Mouse (Mus musculus) intestine, embryonic 15.5 days (tissue): Measurements from ENCODE around the gene Arhgap5. TPM values are rescaled to one million over a fixed set of nuclear protein-coding genes. Genes with fewer than 3 reads are reported as not detected.
A peak's percentile ranks its signal among the peaks of the same experiment; 100 is the strongest.

ENCODE experiments used
- ATAC-seq: fragments of 200-750 bp; cut with Nextera tagmentation; 2 replicates; pipeline ENCODE4 v1.8.0; 2017; ENCODE audit warnings: moderate TSS enrichment, moderate library complexity
- H3K27ac ChIP-seq: fragments of 300-500 bp; sonication (generic); 2 replicates; pipeline ENCODE4 v1.5.1; 2015; ENCODE audit warnings: mild to moderate bottlenecking, inconsistent platforms
- H3K27me3 ChIP-seq: fragments of 300-500 bp; sonication (generic); replicated peaks from 2 replicates; pipeline ENCODE4 v1.6.1; 2015; ENCODE audit warnings: inconsistent platforms
- H3K36me3 ChIP-seq: fragments of 300-500 bp; sonication (generic); 2 replicates; pipeline ENCODE4 v1.6.1; 2015; ENCODE audit warnings: inconsistent platforms
- H3K4me1 ChIP-seq: fragments of 300-500 bp; sonication (generic); replicated peaks from 2 replicates; pipeline ENCODE4 v1.6.1; 2015; ENCODE audit warnings: inconsistent platforms
- H3K4me2 ChIP-seq: fragments of 300-500 bp; sonication (generic); replicated peaks from 2 replicates; pipeline ENCODE4 v1.6.1; 2015; ENCODE audit warnings: mild to moderate bottlenecking, inconsistent platforms
- H3K4me3 ChIP-seq: fragments of 300-500 bp; sonication (generic); replicated peaks from 2 replicates; pipeline ENCODE4 v1.5.1; 2015; ENCODE audit warnings: inconsistent platforms
- H3K9ac ChIP-seq: fragments of 300-500 bp; sonication (generic); 2 replicates; pipeline ENCODE4 v1.6.1; 2015; ENCODE audit warnings: inconsistent platforms
- H3K9me3 ChIP-seq: fragments of 300-500 bp; sonication (generic); 2 replicates; pipeline ENCODE4 v1.6.1; 2016; ENCODE audit warnings: inconsistent platforms
- WGBS: fragments of 180-500 bp; shearing (Covaris S2); methylation state at CpG from one replicate; pipeline ENCODE4 v1.1.7; 2015; 5-methylcytosine and 5-hydroxymethylcytosine counted together
- polyA plus RNA-seq: library from polyadenylated mRNA; unstranded; fragments of >200 nt; fragmentation: Nextera tagmentation; extraction: Ambion mirVana; gene quantifications from 2 replicates; pipeline ENCODE4 v1.2.1, GENCODE M21; 2015

Gene Arhgap5
- polyA plus RNA-seq: 31.5 and 36.0 TPM in 2 replicates

GRCm38 (mm10) chr12:52503456-52504320, at the start of gene Arhgap5:
TSS of gene Arhgap5 (plus strand) at chr12:52503972.
- peak within 1 kb of the TSS; percentile 79 for H3K4me2 ChIP-seq
- peaks cover 2% of the 10 kb centered on the region; the same call in 1 of the 2 replicates for H3K4me1 ChIP-seq
- H3K4me3 ChIP-seq: peak within 1 kb of the TSS; percentile 96
- WGBS: under 1% methylated on average over 88 of the region's 119 CpGs
- H3K36me3 ChIP-seq: no peaks in the 10 kb centered on the region
- no peaks in the 10 kb centered on the region for H3K27me3 ChIP-seq
- ATAC-seq: peak; percentile 98
- H3K27ac ChIP-seq: peak within 1 kb of the TSS; percentile 100
- H3K9ac ChIP-seq: peak within 1 kb of the TSS; percentile 99
- no peaks in the 10 kb centered on the region for H3K9me3 ChIP-seq

GRCm38 (mm10) chr12:52464593-52464992, 39.2 kb upstream of the Arhgap5 start:
- H3K27ac ChIP-seq: no peak overlapping the region
- ATAC-seq: no peak
- no peaks in the 10 kb centered on the region for H3K27me3 ChIP-seq
- H3K4me1 ChIP-seq: no peaks in the 10 kb centered on the region
- H3K9ac ChIP-seq: no peak overlapping the region
- H3K4me2 ChIP-seq: no peak overlapping the region
- H3K4me3 ChIP-seq: no peak overlapping the region
- no peaks in the 10 kb centered on the region for H3K36me3 ChIP-seq
- H3K9me3 ChIP-seq: no peaks in the 10 kb centered on the region

GRCm38 (mm10) chr12:52471621-52472020, 32.2 kb upstream of the Arhgap5 start:
- ATAC-seq: no peak
- Histone ChIP-seq H3K4me1 (no peaks in the 10 kb centered on the region), H3K9ac (no peak overlapping the region), H3K27me3 (no peaks in the 10 kb centered on the region), H3K36me3 (no peaks in the 10 kb centered on the region), H3K27ac (no peak overlapping the region), H3K4me2 (no peak overlapping the region), H3K4me3 (no peak overlapping the region), H3K9me3 (no peaks in the 10 kb centered on the region)
- 90% methylated on average over 4 of the region's 4 CpGs for WGBS

- H3K4me2 ChIP-seq: peak overlapping the region; percentile 41
- H3K36me3 ChIP-seq: no peaks in the 10 kb centered on the region
- WGBS: 39% methylated on average over 18 of the region's 18 CpGs
- no peak overlapping the region for H3K27ac ChIP-seq
- no peaks in the 10 kb centered on the region for H3K27me3 ChIP-seq
- H3K9me3 ChIP-seq: no peaks in the 10 kb centered on the region
- peak; percentile 41 for ATAC-seq
- no peak overlapping the region for H3K4me3 ChIP-seq
- no peak overlapping the region for H3K9ac ChIP-seq
- no peaks in the 10 kb centered on the region for H3K4me1 ChIP-seq
These were observed 29.5 kb upstream of the Arhgap5 start for GRCm38 (mm10) chr12:52473988-52474968.

GRCm38 (mm10) chr12:52476036-52476435, 27.7 kb upstream of the Arhgap5 start:
- Histone ChIP-seq H3K27me3 (no peaks in the 10 kb centered on the region), H3K9ac (no peak overlapping the region), H3K9me3 (no peaks in the 10 kb centered on the region), H3K36me3 (no peaks in the 10 kb centered on the region), H3K4me2 (no peak overlapping the region), H3K4me1 (no peaks in the 10 kb centered on the region), H3K4me3 (no peak overlapping the region), H3K27ac (no peak overlapping the region)
- WGBS: 67% methylated on average over 6 of the region's 6 CpGs
- no peak for ATAC-seq

- no peak overlapping the region for H3K27ac ChIP-seq
- no peak overlapping the region for H3K4me3 ChIP-seq
- H3K4me1 ChIP-seq: no peaks in the 10 kb centered on the region
- H3K9me3 ChIP-seq: no peaks in the 10 kb centered on the region
- H3K4me2 ChIP-seq: no peak overlapping the region
- no peaks in the 10 kb centered on the region for H3K36me3 ChIP-seq
- 74% methylated on average over 8 of the region's 8 CpGs for WGBS
- no peak overlapping the region for H3K9ac ChIP-seq
- no peaks in the 10 kb centered on the region for H3K27me3 ChIP-seq
- no peak for ATAC-seq
These were observed 25.2 kb upstream of the Arhgap5 start for GRCm38 (mm10) chr12:52478611-52479010.

- ATAC-seq: no peak
- H3K27ac ChIP-seq: no peak overlapping the region
- H3K36me3 ChIP-seq: no peaks in the 10 kb centered on the region
- no peaks in the 10 kb centered on the region for H3K4me1 ChIP-seq
- 59% methylated on average over 6 of the region's 6 CpGs for WGBS
- H3K9me3 ChIP-seq: no peaks in the 10 kb centered on the region
- H3K9ac ChIP-seq: no peak overlapping the region
- no peaks in the 10 kb centered on the region for H3K27me3 ChIP-seq
- no peak overlapping the region for H3K4me2 ChIP-seq
- H3K4me3 ChIP-seq: no peak overlapping the region
These were observed 24.4 kb upstream of the Arhgap5 start for GRCm38 (mm10) chr12:52479323-52479722.

GRCm38 (mm10) chr12:52480851-52481250, 22.9 kb upstream of the Arhgap5 start:
- 82% methylated on average over 9 of the region's 9 CpGs for WGBS
- Histone ChIP-seq H3K9me3 (no peaks in the 10 kb centered on the region), H3K36me3 (no peaks in the 10 kb centered on the region), H3K4me2 (no peak overlapping the region), H3K4me1 (no peaks in the 10 kb centered on the region), H3K27ac (no peak overlapping the region), H3K9ac (no peak overlapping the region), H3K4me3 (no peak overlapping the region), H3K27me3 (no peaks in the 10 kb centered on the region)
- ATAC-seq: no peak

GRCm38 (mm10) chr12:52481969-52482550, 21.7 kb upstream of the Arhgap5 start:
- Histone ChIP-seq H3K36me3 (no peaks in the 10 kb centered on the region), H3K9ac (no peak overlapping the region), H3K27ac (no peak overlapping the region), H3K4me3 (no peak overlapping the region), H3K4me2 (no peak overlapping the region), H3K27me3 (no peaks in the 10 kb centered on the region), H3K9me3 (no peaks in the 10 kb centered on the region), H3K4me1 (no peaks in the 10 kb centered on the region)
- ATAC-seq: no peak
- WGBS: 73% methylated on average over 5 of the region's 5 CpGs

GRCm38 (mm10) chr12:52483219-52483618, 20.6 kb upstream of the Arhgap5 start:
- no peak overlapping the region for H3K4me2 ChIP-seq
- no peaks in the 10 kb centered on the region for H3K4me1 ChIP-seq
- H3K27ac ChIP-seq: no peak overlapping the region
- H3K36me3 ChIP-seq: no peaks in the 10 kb centered on the region
- no peak for ATAC-seq
- H3K4me3 ChIP-seq: no peak overlapping the region
- H3K9ac ChIP-seq: no peak overlapping the region
- H3K27me3 ChIP-seq: no peaks in the 10 kb centered on the region
- 95% methylated on average over 9 of the region's 9 CpGs for WGBS
- no peaks in the 10 kb centered on the region for H3K9me3 ChIP-seq

- Histone ChIP-seq H3K27me3 (no peaks in the 10 kb centered on the region), H3K36me3 (no peaks in the 10 kb centered on the region), H3K27ac (no peak overlapping the region), H3K9me3 (no peaks in the 10 kb centered on the region), H3K4me1 (no peaks in the 10 kb centered on the region), H3K4me2 (no peak overlapping the region), H3K9ac (no peak overlapping the region), H3K4me3 (no peak overlapping the region)
- no peak for ATAC-seq
- WGBS: 49% methylated on average over 15 of the region's 15 CpGs
These were observed 15.4 kb upstream of the Arhgap5 start for GRCm38 (mm10) chr12:52488266-52488975.
